Mouse (Mus musculus) midbrain, embryonic 16.5 days (tissue): ENCODE results near the gene AA986860. TPM values are rescaled to one million over a fixed set of nuclear protein-coding genes. Genes with fewer than 3 reads are reported as not detected.

Experiments used
- ATAC-seq: fragments of 200-750 bp; cut with Nextera tagmentation; 2 replicates; pipeline ENCODE4 v1.8.0; 2017; ENCODE audit warnings: moderate TSS enrichment
- H3K27ac ChIP-seq: fragments of 300-500 bp; sonication (generic); 2 replicates; pipeline ENCODE4 v1.5.1; 2014; ENCODE audit warnings: mild to moderate bottlenecking, low read length, mixed read lengths
- H3K27me3 ChIP-seq: fragments of 300-500 bp; sonication (generic); 2 replicates; pipeline ENCODE4 v1.6.1; 2014; ENCODE audit warnings: low read depth, low read length, mixed read lengths; ENCODE audit not compliant: control insufficient read depth, insufficient read depth
- H3K36me3 ChIP-seq: fragments of 300-500 bp; sonication (generic); 2 replicates; pipeline ENCODE4 v1.6.1; 2014; ENCODE audit warnings: mild to moderate bottlenecking, low read length, moderate library complexity, mixed read lengths; ENCODE audit not compliant: control insufficient read depth, insufficient read depth
- H3K4me1 ChIP-seq: fragments of 300-500 bp; sonication (generic); 2 replicates; pipeline ENCODE4 v1.6.1; 2014; ENCODE audit warnings: mild to moderate bottlenecking, low read length, mixed read lengths; ENCODE audit not compliant: control insufficient read depth, insufficient read depth
- H3K4me2 ChIP-seq: fragments of 300-500 bp; sonication (generic); 2 replicates; pipeline ENCODE4 v1.6.1; 2014; ENCODE audit warnings: mild to moderate bottlenecking, low read length, mixed read lengths
- H3K4me3 ChIP-seq: fragments of 300-500 bp; sonication (generic); 2 replicates; pipeline ENCODE4 v1.5.1; 2014; ENCODE audit warnings: low read depth, mild to moderate bottlenecking, low read length, moderate library complexity, mixed read lengths
- H3K9ac ChIP-seq: fragments of 300-500 bp; sonication (generic); 2 replicates; pipeline ENCODE4 v1.6.1; 2014; ENCODE audit warnings: low read depth, low read length, mixed read lengths
- H3K9me3 ChIP-seq: fragments of 300-500 bp; sonication (generic); replicated peaks from 2 replicates; pipeline ENCODE4 v1.6.1; 2014; ENCODE audit warnings: mild to moderate bottlenecking, low read length, mixed read lengths; ENCODE audit not compliant: control insufficient read depth, poor library complexity, severe bottlenecking
- WGBS: fragments of 180-500 bp; shearing (Covaris S2); extraction: QIAGEN DNeasy Blood & Tissue Kit; methylation state at CpG from one replicate; pipeline ENCODE4 v1.1.7; 2014; 5-methylcytosine and 5-hydroxymethylcytosine counted together
- polyA plus RNA-seq: library from polyadenylated mRNA; unstranded; fragments of >200 nt; fragmentation: Nextera tagmentation; extraction: Ambion mirVana; gene quantifications from 2 replicates; pipeline ENCODE4 v1.2.1, GENCODE M21; 2015

Gene AA986860
- polyA plus RNA-seq, 1 experiment from 2014 or later, result 0.38 TPM

GRCm38 (mm10) chr1:130761597-130761996 lies 29.8 kb downstream of the AA986860 start:
- Histone ChIP-seq H3K27me3 (no peaks in the 10 kb centered on the region), H3K36me3 (no peaks in the 10 kb centered on the region), H3K4me1 (no peaks in the 10 kb centered on the region), H3K9ac (no peak overlapping the region), H3K27ac (no peak overlapping the region), H3K4me2 (no peak overlapping the region), H3K4me3 (no peak overlapping the region), H3K9me3 (no peaks in the 10 kb centered on the region)
- ATAC-seq, result no peak
- WGBS, result 72% methylated on average over 1 of the region's 1 CpGs

- Histone ChIP-seq H3K27ac (no peak overlapping the region), H3K9ac (no peak overlapping the region), H3K36me3 (no peaks in the 10 kb centered on the region), H3K4me1 (no peaks in the 10 kb centered on the region), H3K27me3 (no peaks in the 10 kb centered on the region), H3K4me2 (no peak overlapping the region), H3K4me3 (no peak overlapping the region), H3K9me3 (no peaks in the 10 kb centered on the region)
- 85% methylated on average over 3 of the region's 3 CpGs for WGBS
- ATAC-seq, result no peak
Measured at GRCm38 (mm10) chr1:130762045-130762760, 30.4 kb downstream of the AA986860 start.

- no peak for ATAC-seq
- WGBS, result 87% methylated on average over 12 of the region's 12 CpGs
- Histone ChIP-seq H3K36me3 (no peaks in the 10 kb centered on the region), H3K27me3 (no peaks in the 10 kb centered on the region), H3K9ac (no peak overlapping the region), H3K9me3 (no peaks in the 10 kb centered on the region), H3K27ac (no peak overlapping the region), H3K4me2 (no peak overlapping the region), H3K4me1 (no peaks in the 10 kb centered on the region), H3K4me3 (no peak overlapping the region)
Measured at GRCm38 (mm10) chr1:130764027-130764461, 32.3 kb downstream of the AA986860 start.

- Histone ChIP-seq H3K4me2 (no peak overlapping the region), H3K4me3 (no peak overlapping the region), H3K4me1 (no peaks in the 10 kb centered on the region), H3K9me3 (no peaks in the 10 kb centered on the region), H3K9ac (no peak overlapping the region), H3K36me3 (no peaks in the 10 kb centered on the region), H3K27ac (no peak overlapping the region), H3K27me3 (no peaks in the 10 kb centered on the region)
- 81% methylated on average over 5 of the region's 5 CpGs for WGBS
- ATAC-seq, result no peak
Measured at GRCm38 (mm10) chr1:130767066-130767465, 35.3 kb downstream of the AA986860 start.

- H3K4me3 ChIP-seq, result no peak overlapping the region
- no peak overlapping the region for H3K27ac ChIP-seq
- ATAC-seq, result no peak
- no peaks in the 10 kb centered on the region for H3K4me1 ChIP-seq
- H3K27me3 ChIP-seq, result no peaks in the 10 kb centered on the region
- H3K9ac ChIP-seq, result no peak overlapping the region
- no peaks in the 10 kb centered on the region for H3K36me3 ChIP-seq
- no peaks in the 10 kb centered on the region for H3K9me3 ChIP-seq
- H3K4me2 ChIP-seq, result no peak overlapping the region
- 89% methylated on average over 2 of the region's 2 CpGs for WGBS
Measured at GRCm38 (mm10) chr1:130769925-130770324, 38.1 kb downstream of the AA986860 start.

GRCm38 (mm10) chr1:130770487-130770886 lies 38.7 kb downstream of the AA986860 start:
- Histone ChIP-seq H3K9me3 (no peaks in the 10 kb centered on the region), H3K36me3 (no peaks in the 10 kb centered on the region), H3K27ac (no peak overlapping the region), H3K4me1 (no peaks in the 10 kb centered on the region), H3K4me3 (no peak overlapping the region), H3K4me2 (no peak overlapping the region), H3K27me3 (no peaks in the 10 kb centered on the region), H3K9ac (no peak overlapping the region)
- WGBS, result 93% methylated on average over 4 of the region's 4 CpGs
- ATAC-seq, result no peak

GRCm38 (mm10) chr1:130770981-130771494 lies 39.3 kb downstream of the AA986860 start:
- WGBS, result 77% methylated on average over 3 of the region's 3 CpGs

GRCm38 (mm10) chr1:130775234-130775633 lies 43.5 kb downstream of the AA986860 start:
- Histone ChIP-seq H3K4me2 (no peak overlapping the region), H3K4me3 (no peak overlapping the region), H3K36me3 (no peaks in the 10 kb centered on the region), H3K9me3 (no peaks in the 10 kb centered on the region), H3K27ac (no peak overlapping the region), H3K27me3 (no peaks in the 10 kb centered on the region), H3K4me1 (no peaks in the 10 kb centered on the region), H3K9ac (no peak overlapping the region)
- ATAC-seq, result no peak
- WGBS, result 31% methylated on average over 2 of the region's 2 CpGs

More at GRCm38 (mm10) chr1:130770981-130771494, 39.3 kb downstream of the AA986860 start:
- no peaks in the 10 kb centered on the region for H3K9me3 ChIP-seq
- no peak overlapping the region for H3K9ac ChIP-seq
- no peak overlapping the region for H3K27ac ChIP-seq
- H3K36me3 ChIP-seq, result no peaks in the 10 kb centered on the region
- no peaks in the 10 kb centered on the region for H3K4me1 ChIP-seq
- H3K4me2 ChIP-seq, result no peak overlapping the region
- ATAC-seq, result no peak
- no peaks in the 10 kb centered on the region for H3K27me3 ChIP-seq
- no peak overlapping the region for H3K4me3 ChIP-seq

GRCm38 (mm10) chr1:130775691-130776331 lies 44.0 kb downstream of the AA986860 start:
- Histone ChIP-seq H3K4me1 (no peaks in the 10 kb centered on the region), H3K4me2 (no peak overlapping the region), H3K27me3 (no peaks in the 10 kb centered on the region), H3K36me3 (no peaks in the 10 kb centered on the region), H3K4me3 (no peak overlapping the region), H3K9ac (no peak overlapping the region), H3K27ac (no peak overlapping the region), H3K9me3 (no peaks in the 10 kb centered on the region)
- ATAC-seq, result no peak
- WGBS, result 73% methylated on average over 7 of the region's 7 CpGs
